Mouse (Mus musculus): Measurements from ENCODE around the gene Lancl2. TPM values are rescaled to one million over a fixed set of nuclear protein-coding genes. Genes with fewer than 3 reads are reported as not detected.

Gene Lancl2
- polyA plus RNA-seq, 2 experiments = 17.8 to 23.0 TPM

- whole genome bisulfite sequencing = 79% methylated on average over 8 of the region's 8 CpGs
- H3K9me3 ChIP-seq (ENCODE audit: control insufficient read depth, low read length) = no peaks in the 10 kb centered on the region
- no peaks in the 10 kb centered on the region for H3K4me1 ChIP-seq (ENCODE audit: control insufficient read depth, insufficient read depth, low read length)
- H3K27me3 ChIP-seq (ENCODE audit: control insufficient read depth, insufficient read depth, low read length) = no peaks in the 10 kb centered on the region
- H3K9ac ChIP-seq (ENCODE audit: low read depth, low read length, severe bottlenecking) = no peak overlapping the region
- no peak for TF ChIP-seq POLR2A (IDR thresholded peaks at IDR 0.05; ENCODE audit: borderline replicate concordance, extremely low read depth, insufficient read depth, insufficient read length)
- H3K4me2 ChIP-seq (replicated peaks; ENCODE audit: low read depth, low read length, severe bottlenecking) = no peak overlapping the region
- H3K36me3 ChIP-seq (ENCODE audit: control insufficient read depth, insufficient read depth, low read length) = peaks cover 4% of the 10 kb centered on the region; the same call in 1 of the 2 replicates
- DNase-seq (ENCODE audit: low spot score) (no peak), ATAC-seq (ENCODE audit: low FRiP score, low read depth) (no peak)
- no peak overlapping the region for H3K4me3 ChIP-seq (replicated peaks; ENCODE audit: low read length)
- no peak overlapping the region for H3K27ac ChIP-seq (replicated peaks; ENCODE audit: low read depth, low read length)
Measured at GRCm38 (mm10) chr6:57767112-57767868, 65.0 kb downstream of the Lancl2 start.

GRCm38 (mm10) chr6:57768948-57769525, 66.7 kb downstream of the Lancl2 start:
- H3K9ac ChIP-seq (ENCODE audit: low read depth, low read length, severe bottlenecking) = no peak overlapping the region
- no peaks in the 10 kb centered on the region for H3K4me1 ChIP-seq (ENCODE audit: control insufficient read depth, insufficient read depth, low read length)
- H3K4me3 ChIP-seq (replicated peaks; ENCODE audit: low read length) = no peak overlapping the region
- no peaks in the 10 kb centered on the region for H3K9me3 ChIP-seq (ENCODE audit: control insufficient read depth, low read length)
- DNase-seq (ENCODE audit: low spot score) = no peak
- H3K4me2 ChIP-seq (replicated peaks; ENCODE audit: low read depth, low read length, severe bottlenecking) = no peak overlapping the region
- no peak for TF ChIP-seq POLR2A (IDR thresholded peaks at IDR 0.05; ENCODE audit: borderline replicate concordance, extremely low read depth, insufficient read depth, insufficient read length)
- 92% methylated on average over 7 of the region's 7 CpGs for WGBS
- H3K27ac ChIP-seq (replicated peaks; ENCODE audit: low read depth, low read length) = no peak overlapping the region
- no peaks in the 10 kb centered on the region for H3K27me3 ChIP-seq (ENCODE audit: control insufficient read depth, insufficient read depth, low read length)
- peaks cover 8% of the 10 kb centered on the region for H3K36me3 ChIP-seq (ENCODE audit: control insufficient read depth, insufficient read depth, low read length)
- ATAC-seq (ENCODE audit: low FRiP score, low read depth) = no peak

GRCm38 (mm10) chr6:57770467-57771190, 68.3 kb downstream of the Lancl2 start:
- Histone ChIP-seq H3K27ac (replicated peaks; ENCODE audit: low read depth, low read length) (no peak overlapping the region), H3K4me2 (replicated peaks; ENCODE audit: low read depth, low read length, severe bottlenecking) (no peak overlapping the region), H3K4me3 (replicated peaks; ENCODE audit: low read length) (no peak overlapping the region), H3K9me3 (ENCODE audit: control insufficient read depth, low read length) (no peaks in the 10 kb centered on the region), H3K4me1 (ENCODE audit: control insufficient read depth, insufficient read depth, low read length) (no peaks in the 10 kb centered on the region), H3K36me3 (ENCODE audit: control insufficient read depth, insufficient read depth, low read length) (peaks cover 16% of the 10 kb centered on the region), H3K9ac (ENCODE audit: low read depth, low read length, severe bottlenecking) (no peak overlapping the region), H3K27me3 (ENCODE audit: control insufficient read depth, insufficient read depth, low read length) (no peaks in the 10 kb centered on the region)
- DNase-seq (ENCODE audit: low spot score) = no peak
- ATAC-seq (ENCODE audit: low FRiP score, low read depth) = no peak
- TF ChIP-seq POLR2A (IDR thresholded peaks at IDR 0.05; ENCODE audit: borderline replicate concordance, extremely low read depth, insufficient read depth, insufficient read length) = no peak
- 100% methylated on average over 1 of the region's 1 CpGs for WGBS

- TF ChIP-seq POLR2A (IDR thresholded peaks at IDR 0.05; ENCODE audit: borderline replicate concordance, extremely low read depth, insufficient read depth, insufficient read length) = no peak
- Histone ChIP-seq H3K4me3 (replicated peaks; ENCODE audit: low read length) (no peak overlapping the region), H3K27me3 (ENCODE audit: control insufficient read depth, insufficient read depth, low read length) (no peaks in the 10 kb centered on the region), H3K9me3 (ENCODE audit: control insufficient read depth, low read length) (no peaks in the 10 kb centered on the region), H3K36me3 (ENCODE audit: control insufficient read depth, insufficient read depth, low read length) (peaks cover 16% of the 10 kb centered on the region), H3K4me1 (ENCODE audit: control insufficient read depth, insufficient read depth, low read length) (no peaks in the 10 kb centered on the region), H3K4me2 (replicated peaks; ENCODE audit: low read depth, low read length, severe bottlenecking) (no peak overlapping the region), H3K27ac (replicated peaks; ENCODE audit: low read depth, low read length) (no peak overlapping the region), H3K9ac (ENCODE audit: low read depth, low read length, severe bottlenecking) (no peak overlapping the region)
- DNase-seq (ENCODE audit: low spot score) (no peak), ATAC-seq (ENCODE audit: low FRiP score, low read depth) (no peak)
- WGBS = 100% methylated on average over 1 of the region's 1 CpGs
Measured at GRCm38 (mm10) chr6:57773792-57774191, 71.5 kb downstream of the Lancl2 start.

- Histone ChIP-seq H3K27ac (replicated peaks; ENCODE audit: low read depth, low read length) (no peak overlapping the region), H3K4me1 (ENCODE audit: control insufficient read depth, insufficient read depth, low read length) (no peaks in the 10 kb centered on the region), H3K36me3 (ENCODE audit: control insufficient read depth, insufficient read depth, low read length) (no peaks in the 10 kb centered on the region; the same call in 1 of the 2 replicates), H3K4me3 (replicated peaks; ENCODE audit: low read length) (no peak overlapping the region), H3K4me2 (replicated peaks; ENCODE audit: low read depth, low read length, severe bottlenecking) (no peak overlapping the region), H3K27me3 (ENCODE audit: control insufficient read depth, insufficient read depth, low read length) (no peaks in the 10 kb centered on the region), H3K9me3 (ENCODE audit: control insufficient read depth, low read length) (no peaks in the 10 kb centered on the region), H3K9ac (ENCODE audit: low read depth, low read length, severe bottlenecking) (no peak overlapping the region)
- no peak for ATAC-seq (ENCODE audit: low FRiP score, low read depth)
- 94% methylated on average over 3 of the region's 3 CpGs for WGBS
- TF ChIP-seq POLR2A (IDR thresholded peaks at IDR 0.05; ENCODE audit: borderline replicate concordance, extremely low read depth, insufficient read depth, insufficient read length) = no peak
- no peak for DNase-seq (ENCODE audit: low spot score)
Measured at GRCm38 (mm10) chr6:57780359-57780758, 78.0 kb downstream of the Lancl2 start.

Data from limb, embryonic 14.5 days (tissue).